Mouse (Mus musculus) limb, embryonic 12.5 days (tissue): ENCODE data around the gene Tm7sf2. TPM values are rescaled to one million over a fixed set of nuclear protein-coding genes. Genes with fewer than 3 reads are reported as not detected.

ENCODE experiments used
- ATAC-seq: fragments of 200-750 bp; cut with Nextera tagmentation; 2 replicates; pipeline ENCODE4 v1.8.0; 2017; ENCODE audit warnings: low read depth, moderate TSS enrichment; ENCODE audit not compliant: insufficient number of reproducible peaks, insufficient read depth, low FRiP score, low TSS enrichment
- H3K27ac ChIP-seq: fragments of 300-500 bp; sonication (generic); 2 replicates; pipeline ENCODE4 v1.5.1; 2016; ENCODE audit warnings: mild to moderate bottlenecking, moderate library complexity
- H3K27me3 ChIP-seq: fragments of 300-500 bp; sonication (generic); 2 replicates; pipeline ENCODE4 v1.6.1; 2016; ENCODE audit warnings: mild to moderate bottlenecking, moderate library complexity
- H3K36me3 ChIP-seq: fragments of 300-500 bp; sonication (generic); 2 replicates; pipeline ENCODE4 v1.6.1; 2016; ENCODE audit warnings: mild to moderate bottlenecking, moderate library complexity
- H3K4me1 ChIP-seq: fragments of 300-500 bp; sonication (generic); replicated peaks from 2 replicates; pipeline ENCODE4 v1.6.1; 2016
- H3K4me2 ChIP-seq: fragments of 300-500 bp; sonication (generic); 2 replicates; pipeline ENCODE4 v1.6.1; 2016; ENCODE audit warnings: mild to moderate bottlenecking, moderate library complexity
- H3K4me3 ChIP-seq: fragments of 300-500 bp; sonication (generic); replicated peaks from 2 replicates; pipeline ENCODE4 v1.5.1; 2016; ENCODE audit warnings: mild to moderate bottlenecking
- H3K9ac ChIP-seq: fragments of 300-500 bp; sonication (generic); replicated peaks from 2 replicates; pipeline ENCODE4 v1.6.1; 2016; ENCODE audit warnings: mild to moderate bottlenecking, moderate library complexity
- H3K9me3 ChIP-seq: fragments of 300-500 bp; sonication (generic); 2 replicates; pipeline ENCODE4 v1.6.1; 2016; ENCODE audit warnings: mild to moderate bottlenecking, moderate library complexity
- WGBS: fragments of 180-500 bp; shearing (Covaris S2); methylation state at CpG from one replicate; pipeline ENCODE4 v1.1.7; 2016; 5-methylcytosine and 5-hydroxymethylcytosine counted together
- microRNA-seq: library from miRNA; unstranded; fragments of <30 nt; microRNA quantifications from one replicate; pipeline ENCODE4, GENCODE M21; 2017
- polyA plus RNA-seq: library from polyadenylated mRNA; unstranded; fragments of >200 nt; fragmentation: Nextera tagmentation; extraction: Ambion mirVana; gene quantifications from 2 replicates; pipeline ENCODE4 v1.2.1, GENCODE M21; 2016

Gene Tm7sf2
- polyA plus RNA-seq, 1 experiment from 2014 or later, result 24.4 TPM

GRCm38 (mm10) chr19:6016532-6016931, 51.6 kb downstream of the Tm7sf2 start:
- Histone ChIP-seq H3K4me2 (peak overlapping the region; percentile 90; the same call in 1 of the 2 replicates), H3K9me3 (no peaks in the 10 kb centered on the region), H3K4me3 (peak overlapping the region; percentile 54; the same call in 1 of the 2 replicates), H3K4me1 (peaks cover 6% of the 10 kb centered on the region), H3K9ac (no peak overlapping the region), H3K27ac (no peak overlapping the region), H3K36me3 (no peaks in the 10 kb centered on the region), H3K27me3 (peaks cover 34% of the 10 kb centered on the region)
- no peak for ATAC-seq
- WGBS, result 35% methylated on average over 7 of the region's 7 CpGs

GRCm38 (mm10) chr19:6015511-6016315, 52.5 kb downstream of the Tm7sf2 start, which contains the start of gene Capn1:
TSS of gene Capn1 (minus strand) at chr19:6015897.
- Histone ChIP-seq H3K27me3 (peaks cover 34% of the 10 kb centered on the region), H3K27ac (peak within 1 kb of the TSS; percentile 67), H3K4me2 (peak within 1 kb of the TSS; percentile 90), H3K9ac (peak within 1 kb of the TSS; percentile 66), H3K36me3 (no peaks in the 10 kb centered on the region), H3K9me3 (no peaks in the 10 kb centered on the region), H3K4me3 (peak within 1 kb of the TSS; percentile 54), H3K4me1 (peaks cover 6% of the 10 kb centered on the region)
- WGBS, result 3% methylated on average over 40 of the region's 40 CpGs
- ATAC-seq, result peak; percentile 70

GRCm38 (mm10) chr19:6014991-6015510, 53.1 kb downstream of the Tm7sf2 start:
- no peaks in the 10 kb centered on the region for H3K36me3 ChIP-seq
- peaks cover 34% of the 10 kb centered on the region for H3K27me3 ChIP-seq
- H3K9ac ChIP-seq, result peak overlapping the region; percentile 66
- H3K4me3 ChIP-seq, result peak overlapping the region; percentile 54
- peaks cover 6% of the 10 kb centered on the region for H3K4me1 ChIP-seq
- peak overlapping the region; percentile 67 for H3K27ac ChIP-seq
- H3K4me2 ChIP-seq, result peak overlapping the region; percentile 90
- no peaks in the 10 kb centered on the region for H3K9me3 ChIP-seq
- ATAC-seq, result peak; percentile 69
- WGBS, result 2% methylated on average over 17 of the region's 18 CpGs

- Histone ChIP-seq H3K4me2 (no peak overlapping the region), H3K36me3 (no peaks in the 10 kb centered on the region), H3K9me3 (no peaks in the 10 kb centered on the region), H3K4me1 (peaks cover 6% of the 10 kb centered on the region), H3K9ac (0 out of 2 replicates have a peak overlapping the region, but pooled peaks have one; percentile 6), H3K4me3 (no peak overlapping the region), H3K27ac (no peak overlapping the region), H3K27me3 (peaks cover 34% of the 10 kb centered on the region)
- no peak for ATAC-seq
- WGBS, result 90% methylated on average over 10 of the region's 10 CpGs
These were observed 54.5 kb downstream of the Tm7sf2 start for GRCm38 (mm10) chr19:6013691-6014090.

Small RNA genes lying within 50 kb of the gene (microRNA-seq; reads per million reads assigned to microRNA genes)
- 1.4 reads per million for gene Mir6988

Other genes starting within 250 kb of the Tm7sf2 start
- gene Frmd8, start 193.1 kb downstream of the Tm7sf2 start, polyA plus RNA-seq, result 37.2 and 41.4 TPM in 2 replicates
- gene Slc25a45, start 190.6 kb downstream of the Tm7sf2 start, polyA plus RNA-seq, result 1.2 and 2.1 TPM in 2 replicates
- gene Tigd3, start 174.2 kb downstream of the Tm7sf2 start, polyA plus RNA-seq, result 5.5 and 6.6 TPM in 2 replicates
- 192 and 199 TPM in 2 replicates for gene Dpf2, start 155.4 kb downstream of the Tm7sf2 start, polyA plus RNA-seq
- gene Cdc42ep2, start 143.6 kb downstream of the Tm7sf2 start, polyA plus RNA-seq, result 2.7 and 3.0 TPM in 2 replicates
- gene Pola2, start 104.2 kb downstream of the Tm7sf2 start, polyA plus RNA-seq, result 91.5 and 91.9 TPM in 2 replicates
- not detected in 2 replicates for gene Slc22a20, start 82.2 kb downstream of the Tm7sf2 start, polyA plus RNA-seq
- 7.0 and 7.7 TPM in 2 replicates for gene Capn1, start 52.5 kb downstream of the Tm7sf2 start, polyA plus RNA-seq
- gene Syvn1, start 21.8 kb downstream of the Tm7sf2 start, polyA plus RNA-seq, result 25.1 and 28.0 TPM in 2 replicates
- gene Mrpl49, start 10.6 kb downstream of the Tm7sf2 start, polyA plus RNA-seq, result 76.7 and 79.1 TPM in 2 replicates
- 775 and 779 TPM in 2 replicates for gene Fau, start 10.5 kb downstream of the Tm7sf2 start, polyA plus RNA-seq
- 33.1 and 39.0 TPM in 2 replicates for gene Znhit2, start 7.2 kb downstream of the Tm7sf2 start, polyA plus RNA-seq
- gene Vps51, start 8.9 kb upstream of the Tm7sf2 start, polyA plus RNA-seq, result 67.7 and 72.7 TPM in 2 replicates
- not detected in 2 replicates for gene Tmem262, start 11.7 kb upstream of the Tm7sf2 start, polyA plus RNA-seq
- 2.7 and 4.1 TPM in 2 replicates for gene Gm28374, start 13.9 kb upstream of the Tm7sf2 start, polyA plus RNA-seq
- gene Zfpl1, start 16.6 kb upstream of the Tm7sf2 start, polyA plus RNA-seq, result 71.5 and 75.6 TPM in 2 replicates
- gene Cdca5, start 16.6 kb upstream of the Tm7sf2 start, polyA plus RNA-seq, result 45.1 and 49.7 TPM in 2 replicates
- gene AC131692.1, start 26.0 kb upstream of the Tm7sf2 start, polyA plus RNA-seq, result 0.56 and 0.82 TPM in 2 replicates
- 0.54 and 0.71 TPM in 2 replicates for gene Naaladl1, start 37.4 kb upstream of the Tm7sf2 start, polyA plus RNA-seq
- gene Sac3d1, start 50.3 kb upstream of the Tm7sf2 start, polyA plus RNA-seq, result 55.0 and 58.8 TPM in 2 replicates
- gene Snx15, start 59.9 kb upstream of the Tm7sf2 start, polyA plus RNA-seq, result 33.1 and 33.2 TPM in 2 replicates
- gene Batf2, start 72.6 kb upstream of the Tm7sf2 start, polyA plus RNA-seq, result not detected in 2 replicates
- 78.2 and 83.4 TPM in 2 replicates for gene Arl2, start 73.2 kb upstream of the Tm7sf2 start, polyA plus RNA-seq
- gene Majin, start 116.0 kb upstream of the Tm7sf2 start, polyA plus RNA-seq, result not detected in 2 replicates
- gene Gpha2, start 158.0 kb upstream of the Tm7sf2 start, polyA plus RNA-seq, result 2.0 and 2.4 TPM in 2 replicates
- 22.7 and 23.7 TPM in 2 replicates for gene Ppp2r5b, start 167.5 kb upstream of the Tm7sf2 start, polyA plus RNA-seq
- gene Atg2a, start 173.3 kb upstream of the Tm7sf2 start, polyA plus RNA-seq, result 11.1 and 11.2 TPM in 2 replicates
- gene Ehd1, start 208.4 kb upstream of the Tm7sf2 start, polyA plus RNA-seq, result 71.5 and 71.6 TPM in 2 replicates
- 0.69 and 0.96 TPM in 2 replicates for gene Cdc42bpg, start 238.1 kb upstream of the Tm7sf2 start, polyA plus RNA-seq